Mouse (Mus musculus) hindbrain, postnatal 0 days (tissue): Measurements from ENCODE around the gene Gm17606. TPM values are rescaled to one million over a fixed set of nuclear protein-coding genes. Genes with fewer than 3 reads are reported as not detected.

Experiments used
- ATAC-seq: fragments of 200-750 bp; cut with Nextera tagmentation; 2 replicates; pipeline ENCODE4 v1.8.0; 2017; ENCODE audit warnings: mild to moderate bottlenecking, moderate TSS enrichment, moderate library complexity
- DNase-seq: peaks from one replicate; pipeline ENCODE4 v3.0.0-alpha.2; 2015; ENCODE audit warnings: low spot score
- H3K27ac ChIP-seq: fragments of 300-500 bp; sonication (generic); 2 replicates; pipeline ENCODE4 v1.5.1; 2014; ENCODE audit warnings: mild to moderate bottlenecking
- H3K27me3 ChIP-seq: fragments of 300-500 bp; sonication (generic); 2 replicates; pipeline ENCODE4 v1.6.1; 2014; ENCODE audit warnings: low read length, mixed read lengths; ENCODE audit not compliant: insufficient read depth
- H3K36me3 ChIP-seq: fragments of 300-500 bp; sonication (generic); 2 replicates; pipeline ENCODE4 v1.6.1; 2014; ENCODE audit warnings: low read length, mixed read lengths; ENCODE audit not compliant: insufficient read depth
- H3K4me1 ChIP-seq: fragments of 300-500 bp; sonication (generic); 2 replicates; pipeline ENCODE4 v1.6.1; 2014; ENCODE audit warnings: antibody characterized with exemption, low read length, mixed read lengths; ENCODE audit not compliant: insufficient read depth
- H3K4me2 ChIP-seq: fragments of 300-500 bp; sonication (generic); 2 replicates; pipeline ENCODE4 v1.6.1; 2014; ENCODE audit warnings: low read depth, mild to moderate bottlenecking, low read length, moderate library complexity, mixed read lengths
- H3K4me3 ChIP-seq: fragments of 300-500 bp; sonication (generic); 2 replicates; pipeline ENCODE4 v1.5.1; 2014; ENCODE audit warnings: low read length
- H3K9ac ChIP-seq: fragments of 300-500 bp; sonication (generic); replicated peaks from 2 replicates; pipeline ENCODE4 v1.6.1; 2014; ENCODE audit warnings: mild to moderate bottlenecking, low read length, moderate library complexity, mixed read lengths
- H3K9me3 ChIP-seq: fragments of 300-500 bp; sonication (generic); 2 replicates; pipeline ENCODE4 v1.6.1; 2016; ENCODE audit warnings: low read length, mixed read lengths
- CTCF ChIP-seq: IDR thresholded peaks from 2 replicates; pipeline ENCODE4 v1.5.1; 2016; ENCODE audit warnings: antibody characterized with exemption, control low read depth, low read depth
- WGBS: fragments of 180-500 bp; shearing (Covaris S2); extraction: QIAGEN DNeasy Blood & Tissue Kit; methylation state at CpG from one replicate; pipeline ENCODE4 v1.1.7; 2014; 5-methylcytosine and 5-hydroxymethylcytosine counted together
- polyA plus RNA-seq: library from polyadenylated mRNA; unstranded; fragments of >200 nt; fragmentation: Nextera tagmentation; extraction: Ambion mirVana; gene quantifications from 2 replicates; pipeline ENCODE4 v1.2.1, GENCODE M21; 2015
- total RNA-seq: library from RNA; depleted of rRNA; stranded (reverse); fragments of >200 nt; gene quantifications from 2 replicates; pipeline ENCODE4 v1.2.3, GENCODE M21; 2014

Gm17606 gene
- total and polyA plus RNA-seq, 2 experiments from 2014 or later, result not detected

DNA sequence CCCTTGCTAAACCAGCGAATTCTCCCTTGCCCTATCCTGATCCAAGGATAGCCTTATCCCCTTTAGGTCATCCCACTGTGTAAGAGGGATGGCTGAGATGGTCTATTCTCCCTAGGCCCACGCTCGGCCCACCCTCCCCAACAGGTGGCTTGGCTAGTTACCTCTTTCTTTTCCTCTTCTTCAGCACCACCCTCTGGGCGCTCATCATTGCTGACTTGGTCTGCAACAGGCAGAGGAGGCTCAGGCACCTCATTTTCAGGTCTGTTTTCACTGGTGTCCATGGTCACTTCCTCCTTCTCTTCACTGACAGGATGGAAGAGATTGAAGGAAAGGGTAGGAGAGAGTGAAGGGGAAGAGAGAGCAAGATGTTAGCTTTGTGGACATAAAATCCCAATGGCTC lies 10.8 kb downstream of the Gm17606 start:
- H3K27ac ChIP-seq, result no peak overlapping the region
- H3K36me3 ChIP-seq, result peaks cover 54% of the 10 kb centered on the region
- H3K9ac ChIP-seq, result no peak overlapping the region
- TF ChIP-seq CTCF, result no peak
- H3K4me3 ChIP-seq, result no peak overlapping the region
- no peaks in the 10 kb centered on the region for H3K9me3 ChIP-seq
- ATAC-seq, result no peak
- 70% methylated on average over 4 of the region's 4 CpGs for WGBS
- peak overlapping the region; percentile 82 for H3K4me2 ChIP-seq
- DNase-seq, result no peak
- peaks cover 10% of the 10 kb centered on the region for H3K4me1 ChIP-seq
- no peaks in the 10 kb centered on the region for H3K27me3 ChIP-seq

DNA sequence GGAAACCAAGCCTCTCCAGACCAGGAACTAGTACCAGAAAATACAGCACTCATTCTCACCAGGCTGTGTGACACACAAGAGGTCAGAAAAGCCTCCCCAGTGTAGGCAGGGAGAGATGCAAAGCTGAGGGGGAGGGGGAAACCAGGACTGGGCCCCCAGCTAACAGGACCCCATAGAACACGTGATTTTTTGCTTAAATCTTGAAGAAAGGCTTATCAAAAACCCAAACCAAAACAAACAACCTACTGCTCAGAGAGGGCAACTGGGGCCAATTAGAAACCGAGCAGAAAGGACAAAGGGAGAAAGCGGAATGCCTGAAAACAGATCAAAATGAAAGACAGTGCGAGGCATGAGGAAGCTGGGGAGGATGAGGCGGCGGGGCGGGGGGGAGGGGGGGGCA lies 12.0 kb downstream of the Gm17606 start:
- H3K4me1 ChIP-seq, result peaks cover 10% of the 10 kb centered on the region
- peak overlapping the region; percentile 83 for H3K27ac ChIP-seq
- DNase-seq (no peak), ATAC-seq (no peak)
- H3K27me3 ChIP-seq, result no peaks in the 10 kb centered on the region
- no peaks in the 10 kb centered on the region for H3K9me3 ChIP-seq
- peak overlapping the region; percentile 82 for H3K4me2 ChIP-seq
- peak overlapping the region; percentile 82 for H3K9ac ChIP-seq
- WGBS, result 0% methylated on average over 7 of the region's 7 CpGs
- peaks cover 49% of the 10 kb centered on the region for H3K36me3 ChIP-seq
- H3K4me3 ChIP-seq, result peak overlapping the region; percentile 76
- TF ChIP-seq CTCF, result no peak

DNA sequence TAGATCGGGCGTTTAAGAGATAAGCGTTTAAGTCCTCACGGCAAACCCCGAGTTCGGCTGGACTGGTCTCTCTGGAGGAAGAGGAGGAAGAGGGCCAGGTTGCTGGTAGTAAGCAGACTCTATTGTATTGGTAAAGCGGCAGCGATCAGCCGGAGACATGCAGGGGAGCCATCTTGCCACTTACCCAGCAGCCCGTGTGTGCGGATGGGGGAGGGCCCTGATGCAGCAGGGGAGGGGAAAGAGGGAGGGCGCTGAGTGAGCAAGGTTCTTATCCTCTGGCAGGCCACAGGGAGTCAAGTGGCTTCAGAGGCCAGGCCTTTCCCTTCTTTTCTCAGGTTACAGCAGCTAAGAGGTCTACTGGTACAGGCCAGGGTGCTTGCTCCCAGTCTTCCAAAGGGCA lies 12.7 kb downstream of the Gm17606 start:
- 0 out of 2 replicates have a peak, but pooled peaks have one; percentile 6 for TF ChIP-seq CTCF
- peaks cover 10% of the 10 kb centered on the region for H3K4me1 ChIP-seq
- ATAC-seq (peak; percentile 86), DNase-seq (peak; percentile 92)
- peaks cover 42% of the 10 kb centered on the region for H3K36me3 ChIP-seq
- WGBS, result 1% methylated on average over 12 of the region's 12 CpGs
- H3K9ac ChIP-seq, result peak overlapping the region; percentile 82
- peak overlapping the region; percentile 82 for H3K4me2 ChIP-seq
- H3K9me3 ChIP-seq, result no peaks in the 10 kb centered on the region
- no peaks in the 10 kb centered on the region for H3K27me3 ChIP-seq
- peak overlapping the region; percentile 83 for H3K27ac ChIP-seq
- H3K4me3 ChIP-seq, result peak overlapping the region; percentile 76

DNA sequence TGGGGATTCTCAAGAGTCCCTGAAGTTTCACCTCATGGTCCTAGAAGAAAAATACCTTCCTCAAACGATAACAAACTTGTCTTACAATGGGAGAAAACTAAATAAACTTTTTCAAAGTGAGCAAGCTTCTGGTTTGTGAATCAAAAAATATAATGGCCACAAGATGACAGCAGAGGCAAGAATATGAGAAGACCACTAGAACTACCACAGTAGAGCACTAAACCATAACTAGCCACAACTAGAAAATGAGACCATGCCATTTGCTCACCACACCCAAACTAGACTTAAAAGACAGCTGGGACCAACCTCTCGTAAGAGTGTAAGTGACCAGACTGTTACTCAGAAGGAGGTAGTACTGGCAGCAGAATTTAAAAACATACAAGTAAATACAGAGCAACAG lies 19.3 kb downstream of the Gm17606 start:
- ATAC-seq, result no peak
- Histone ChIP-seq H3K4me1 (no peaks in the 10 kb centered on the region), H3K27me3 (no peaks in the 10 kb centered on the region), H3K9ac (no peak overlapping the region), H3K27ac (no peak overlapping the region), H3K4me3 (no peak overlapping the region), H3K9me3 (no peaks in the 10 kb centered on the region), H3K4me2 (no peak overlapping the region), H3K36me3 (peaks cover 65% of the 10 kb centered on the region)
- WGBS, result 93% methylated on average over 2 of the region's 2 CpGs
- no peak for TF ChIP-seq CTCF
- no peak for DNase-seq

DNA sequence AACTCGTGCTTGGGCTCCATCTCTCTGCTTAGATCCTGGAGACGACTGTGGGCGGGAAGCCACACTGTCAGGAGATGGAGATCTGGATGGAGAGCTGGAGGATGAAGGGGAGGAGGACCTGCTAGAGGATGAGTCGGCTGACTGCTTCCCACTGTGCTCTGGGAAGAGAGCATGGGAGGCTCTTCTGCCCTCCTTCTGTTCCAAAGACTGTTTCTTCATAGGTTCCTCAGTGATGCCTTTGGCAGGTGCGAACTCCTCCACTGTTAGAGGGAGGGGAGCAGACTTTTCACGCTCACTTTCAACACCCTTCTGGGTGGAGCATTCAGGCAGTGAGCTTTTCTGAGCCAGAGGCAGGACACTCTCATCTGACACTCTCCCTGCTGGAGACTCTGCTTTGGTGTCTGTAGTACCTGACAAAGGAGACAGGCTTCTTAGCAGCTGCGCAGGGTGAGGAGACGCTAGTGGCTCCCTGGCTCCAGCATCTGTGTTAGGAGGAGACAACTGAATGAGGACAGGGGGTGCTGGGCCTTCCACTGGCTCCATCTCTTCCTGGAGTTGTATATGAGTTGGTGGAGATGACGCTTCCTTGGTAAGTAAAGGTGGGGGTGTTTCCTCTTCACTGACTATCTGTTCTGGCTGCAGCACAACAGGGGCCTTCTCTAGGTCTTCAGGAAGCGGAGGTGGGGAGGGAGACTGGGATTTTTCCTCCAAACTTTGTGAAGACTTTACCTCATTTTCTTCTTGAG lies 23.9 kb downstream of the Gm17606 start:
- ATAC-seq (no peak), DNase-seq (no peak)
- WGBS, result 91% methylated on average over 10 of the region's 10 CpGs
- TF ChIP-seq CTCF, result no peak
- Histone ChIP-seq H3K9me3 (no peaks in the 10 kb centered on the region), H3K36me3 (peaks cover 74% of the 10 kb centered on the region), H3K4me3 (no peak overlapping the region), H3K27me3 (no peaks in the 10 kb centered on the region), H3K4me1 (no peaks in the 10 kb centered on the region), H3K9ac (no peak overlapping the region), H3K4me2 (no peak overlapping the region), H3K27ac (no peak overlapping the region)

DNA sequence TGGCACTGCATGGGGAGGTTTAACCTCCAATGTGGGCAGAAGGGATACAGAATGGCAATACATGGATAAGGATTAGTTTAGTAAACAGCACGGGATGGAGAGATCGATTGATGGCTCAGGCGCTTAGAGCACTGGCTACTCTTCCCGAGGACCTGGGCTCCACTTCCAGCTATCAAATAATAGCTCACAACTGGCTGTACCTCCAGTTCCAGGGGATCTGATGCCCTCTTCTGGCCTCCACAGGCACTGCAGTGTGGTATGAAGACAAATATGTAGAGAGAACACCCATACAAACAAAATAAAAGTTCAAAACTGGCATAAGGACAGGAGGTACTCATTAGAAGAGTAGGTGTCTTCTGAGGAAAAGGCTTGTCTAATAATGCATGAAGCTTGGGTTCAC lies 28.6 kb downstream of the Gm17606 start:
- H3K9ac ChIP-seq, result no peak overlapping the region
- H3K4me1 ChIP-seq, result no peaks in the 10 kb centered on the region
- H3K4me3 ChIP-seq, result no peak overlapping the region
- H3K27me3 ChIP-seq, result no peaks in the 10 kb centered on the region
- DNase-seq (peak; percentile 26), ATAC-seq (no peak)
- no peak overlapping the region for H3K27ac ChIP-seq
- peaks cover 56% of the 10 kb centered on the region for H3K36me3 ChIP-seq
- 78% methylated on average over 4 of the region's 4 CpGs for WGBS
- H3K9me3 ChIP-seq, result no peaks in the 10 kb centered on the region
- H3K4me2 ChIP-seq, result no peak overlapping the region
- TF ChIP-seq CTCF, result peak; percentile 67

DNA sequence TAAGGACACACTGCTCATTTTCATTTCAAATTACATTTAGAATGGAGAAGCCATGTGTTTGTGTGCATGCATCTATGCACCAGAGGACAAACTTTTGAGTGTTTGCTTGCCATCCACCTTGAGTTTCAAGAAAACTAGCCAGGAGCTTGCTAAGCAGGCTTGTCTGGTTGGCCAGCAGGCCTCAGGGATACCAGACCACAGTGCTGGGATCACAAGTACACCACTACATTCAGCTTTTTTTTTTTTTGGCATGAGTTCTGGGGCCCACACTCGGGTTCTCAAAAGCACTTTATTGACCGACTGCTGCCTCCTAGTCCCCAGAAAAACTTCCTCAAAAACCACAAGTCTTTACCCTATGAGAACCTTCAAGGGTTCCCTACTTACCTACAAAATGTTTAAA lies 33.6 kb downstream of the Gm17606 start:
- Histone ChIP-seq H3K9ac (no peak overlapping the region), H3K4me2 (no peak overlapping the region), H3K4me1 (no peaks in the 10 kb centered on the region), H3K9me3 (no peaks in the 10 kb centered on the region), H3K4me3 (no peak overlapping the region), H3K36me3 (peaks cover 49% of the 10 kb centered on the region), H3K27ac (no peak overlapping the region), H3K27me3 (no peaks in the 10 kb centered on the region)
- ATAC-seq (no peak), DNase-seq (no peak)
- no peak for TF ChIP-seq CTCF
- WGBS, result 65% methylated on average over 2 of the region's 2 CpGs
